Mouse (Mus musculus): ENCODE measurements around the gene Kifc5b. TPM values are rescaled to one million over a fixed set of nuclear protein-coding genes. Genes with fewer than 3 reads are reported as not detected.

The Kifc5b gene
- polyA plus RNA-seq, 1 experiment, result 1.5 TPM

DNA sequence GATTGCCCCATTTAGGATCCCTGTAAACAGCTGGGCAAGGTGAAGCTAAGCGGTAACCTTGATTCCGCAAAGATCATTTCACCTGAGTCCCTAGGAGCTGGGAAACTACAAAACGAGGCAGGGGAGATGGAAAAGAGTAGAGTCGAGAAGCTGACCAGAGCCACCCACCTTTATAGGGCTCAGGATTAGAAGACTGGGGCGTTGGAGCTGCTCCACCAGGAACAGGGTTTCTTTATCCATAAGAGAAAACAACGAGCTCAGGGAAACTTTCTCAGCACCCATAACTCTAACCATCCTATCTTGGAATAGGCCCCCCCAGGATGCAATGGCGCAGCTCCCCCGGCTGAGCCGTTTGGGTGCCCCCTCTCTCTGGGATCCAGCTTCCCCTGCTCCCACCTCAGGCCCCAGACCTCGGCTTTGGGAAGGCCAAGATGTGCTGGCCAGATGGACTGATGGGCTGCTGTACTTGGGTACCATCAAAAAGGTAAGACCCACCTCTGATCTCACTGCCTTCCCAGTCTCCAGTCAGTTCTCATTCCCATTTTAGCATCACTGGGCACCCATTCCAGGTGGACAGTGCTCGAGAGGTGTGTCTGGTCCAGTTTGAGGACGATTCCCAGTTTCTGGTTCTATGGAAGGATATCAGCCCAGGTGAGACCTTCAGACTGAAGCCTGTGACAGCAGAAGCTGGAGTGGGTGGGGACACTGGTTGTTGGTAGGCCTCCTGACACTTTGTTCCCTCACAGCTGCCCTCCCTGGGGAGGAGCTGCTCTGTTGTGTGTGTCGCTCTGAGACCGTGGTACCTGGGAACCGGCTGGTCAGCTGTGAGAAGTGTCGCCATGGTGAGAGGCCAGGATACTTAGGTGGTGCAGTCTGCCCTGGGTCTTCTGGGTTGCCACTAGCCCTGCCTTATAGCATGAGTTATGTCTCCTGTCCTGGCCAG is 17.3 kb downstream of the Kifc5b start:
- peaks cover 12% of the 10 kb centered on the region for H3K4me1 ChIP-seq (ENCODE audit: control insufficient read depth, insufficient read depth, low read length)
- WGBS, result 77% methylated on average over 16 of the region's 16 CpGs
- peak overlapping the region; percentile 79 for H3K4me3 ChIP-seq (ENCODE audit: insufficient read depth, low read depth, low read length)
- DNase-seq, result no peak
- no peaks in the 10 kb centered on the region for H3K27me3 ChIP-seq (replicated peaks; ENCODE audit: control insufficient read depth, insufficient read depth, low read length)
- TF ChIP-seq CTCF (conservative IDR thresholded peaks at IDR 0.05; ENCODE audit: insufficient read depth, insufficient read length, low read depth, low read length) (no peak), POLR2A (IDR thresholded peaks at IDR 0.05; ENCODE audit: low read depth, low read length) (no peak)
- H3K27ac ChIP-seq (ENCODE audit: insufficient read depth, low read depth, low read length), result no peak overlapping the region
- H3K36me3 ChIP-seq (ENCODE audit: control insufficient read depth, insufficient read depth, low read length), result no peaks in the 10 kb centered on the region

DNA sequence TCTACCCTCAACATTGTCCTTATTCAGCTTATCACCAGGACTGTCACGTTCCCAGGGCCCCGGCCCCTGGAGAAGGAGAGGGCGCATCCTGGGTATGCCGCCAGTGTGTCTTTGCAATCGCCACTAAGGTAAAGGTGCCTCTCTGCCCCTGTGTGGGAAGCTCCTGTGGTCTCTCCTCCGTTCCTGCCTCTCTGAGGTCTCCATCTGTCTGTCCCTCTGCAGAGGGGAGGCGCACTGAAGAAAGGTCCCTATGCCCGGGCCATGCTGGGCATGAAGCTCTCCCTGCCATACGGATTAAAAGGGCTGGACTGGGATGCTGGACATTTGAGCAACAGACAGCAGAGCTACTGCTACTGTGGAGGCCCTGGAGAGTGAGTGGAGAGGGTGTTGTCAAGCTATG is 18.1 kb downstream of the Kifc5b start:
- H3K4me3 ChIP-seq (ENCODE audit: insufficient read depth, low read depth, low read length), result no peak overlapping the region
- no peak for DNase-seq
- TF ChIP-seq POLR2A (IDR thresholded peaks at IDR 0.05; ENCODE audit: low read depth, low read length), result no peak
- TF ChIP-seq CTCF (conservative IDR thresholded peaks at IDR 0.05; ENCODE audit: insufficient read depth, insufficient read length, low read depth, low read length), result no peak
- no peak overlapping the region for H3K27ac ChIP-seq (ENCODE audit: insufficient read depth, low read depth, low read length)
- peaks cover 13% of the 10 kb centered on the region for H3K4me1 ChIP-seq (ENCODE audit: control insufficient read depth, insufficient read depth, low read length)
- no peaks in the 10 kb centered on the region for H3K36me3 ChIP-seq (ENCODE audit: control insufficient read depth, insufficient read depth, low read length)
- no peaks in the 10 kb centered on the region for H3K27me3 ChIP-seq (replicated peaks; ENCODE audit: control insufficient read depth, insufficient read depth, low read length)
- WGBS, result 93% methylated on average over 9 of the region's 9 CpGs

DNA sequence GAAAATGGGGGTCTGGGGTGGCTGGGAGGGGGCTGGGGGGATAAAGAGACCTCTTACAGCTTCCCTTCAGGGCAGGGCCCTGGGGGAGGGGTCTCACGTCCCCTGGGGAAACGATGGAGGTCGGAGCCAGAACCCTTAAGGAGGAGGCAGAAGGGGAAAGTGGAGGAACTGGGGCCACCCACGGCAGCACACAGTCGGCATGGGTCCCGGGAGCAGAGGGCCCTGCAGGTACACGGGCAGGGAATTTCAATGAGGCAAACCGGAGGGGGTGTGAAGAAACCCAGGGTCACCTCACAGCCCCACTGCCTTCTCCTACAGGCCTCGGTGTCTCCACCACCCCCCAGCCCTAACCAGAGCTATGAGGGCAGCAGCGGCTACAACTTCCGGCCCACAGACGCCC is 19.6 kb downstream of the Kifc5b start:
- no peaks in the 10 kb centered on the region for H3K27me3 ChIP-seq (replicated peaks; ENCODE audit: control insufficient read depth, insufficient read depth, low read length)
- DNase-seq, result no peak
- WGBS, result 82% methylated on average over 12 of the region's 12 CpGs
- H3K4me3 ChIP-seq (ENCODE audit: insufficient read depth, low read depth, low read length), result no peak overlapping the region
- peaks cover 15% of the 10 kb centered on the region for H3K4me1 ChIP-seq (ENCODE audit: control insufficient read depth, insufficient read depth, low read length)
- no peaks in the 10 kb centered on the region for H3K36me3 ChIP-seq (ENCODE audit: control insufficient read depth, insufficient read depth, low read length)
- TF ChIP-seq CTCF (conservative IDR thresholded peaks at IDR 0.05; ENCODE audit: insufficient read depth, insufficient read length, low read depth, low read length) (no peak), POLR2A (IDR thresholded peaks at IDR 0.05; ENCODE audit: low read depth, low read length) (no peak)
- H3K27ac ChIP-seq (ENCODE audit: insufficient read depth, low read depth, low read length), result no peak overlapping the region

DNA sequence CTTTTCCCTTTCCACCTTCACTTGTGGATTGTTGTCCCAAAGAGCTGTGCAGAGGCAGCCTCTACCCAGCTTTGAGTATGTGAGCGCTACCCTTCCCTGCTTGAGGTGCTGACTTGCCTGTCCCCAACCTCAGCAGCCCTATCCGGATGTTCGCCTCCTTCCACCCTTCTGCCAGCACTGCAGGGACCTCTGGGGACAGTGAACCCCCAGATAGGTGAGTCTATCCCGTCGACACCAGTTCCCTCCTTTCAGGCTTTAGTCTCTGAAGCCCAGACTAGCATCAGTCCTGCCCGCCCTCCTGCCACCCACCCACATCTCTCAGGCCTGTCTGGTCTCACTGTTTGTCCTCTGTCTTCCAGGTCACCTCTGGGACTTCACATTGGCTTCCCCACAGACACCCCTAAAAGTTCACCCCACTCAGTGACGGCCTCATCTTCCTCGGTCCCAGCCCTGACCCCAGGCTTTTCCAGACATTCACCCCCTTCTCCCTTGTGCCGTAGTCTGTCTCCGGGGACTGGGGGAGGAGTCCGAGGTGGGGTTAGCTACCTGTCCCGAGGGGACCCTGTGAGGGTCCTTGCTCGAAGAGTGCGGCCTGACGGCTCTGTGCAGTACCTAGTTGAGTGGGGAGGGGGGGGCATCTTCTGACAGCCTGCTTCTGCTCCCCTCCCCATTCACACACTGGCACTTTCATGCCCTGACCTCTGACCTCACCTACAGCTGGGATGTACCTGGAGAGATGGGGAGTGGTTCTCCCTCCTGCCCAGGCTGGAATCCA is 20.2 kb downstream of the Kifc5b start:
- Histone ChIP-seq H3K27ac (ENCODE audit: insufficient read depth, low read depth, low read length) (no peak overlapping the region), H3K36me3 (ENCODE audit: control insufficient read depth, insufficient read depth, low read length) (no peaks in the 10 kb centered on the region), H3K4me3 (ENCODE audit: insufficient read depth, low read depth, low read length) (no peak overlapping the region), H3K27me3 (replicated peaks; ENCODE audit: control insufficient read depth, insufficient read depth, low read length) (no peaks in the 10 kb centered on the region), H3K4me1 (ENCODE audit: control insufficient read depth, insufficient read depth, low read length) (peaks cover 15% of the 10 kb centered on the region)
- WGBS, result 85% methylated on average over 15 of the region's 15 CpGs
- DNase-seq, result no peak
- no peak for TF ChIP-seq POLR2A (IDR thresholded peaks at IDR 0.05; ENCODE audit: low read depth, low read length)
- no peak for TF ChIP-seq CTCF (conservative IDR thresholded peaks at IDR 0.05; ENCODE audit: insufficient read depth, insufficient read length, low read depth, low read length)

DNA sequence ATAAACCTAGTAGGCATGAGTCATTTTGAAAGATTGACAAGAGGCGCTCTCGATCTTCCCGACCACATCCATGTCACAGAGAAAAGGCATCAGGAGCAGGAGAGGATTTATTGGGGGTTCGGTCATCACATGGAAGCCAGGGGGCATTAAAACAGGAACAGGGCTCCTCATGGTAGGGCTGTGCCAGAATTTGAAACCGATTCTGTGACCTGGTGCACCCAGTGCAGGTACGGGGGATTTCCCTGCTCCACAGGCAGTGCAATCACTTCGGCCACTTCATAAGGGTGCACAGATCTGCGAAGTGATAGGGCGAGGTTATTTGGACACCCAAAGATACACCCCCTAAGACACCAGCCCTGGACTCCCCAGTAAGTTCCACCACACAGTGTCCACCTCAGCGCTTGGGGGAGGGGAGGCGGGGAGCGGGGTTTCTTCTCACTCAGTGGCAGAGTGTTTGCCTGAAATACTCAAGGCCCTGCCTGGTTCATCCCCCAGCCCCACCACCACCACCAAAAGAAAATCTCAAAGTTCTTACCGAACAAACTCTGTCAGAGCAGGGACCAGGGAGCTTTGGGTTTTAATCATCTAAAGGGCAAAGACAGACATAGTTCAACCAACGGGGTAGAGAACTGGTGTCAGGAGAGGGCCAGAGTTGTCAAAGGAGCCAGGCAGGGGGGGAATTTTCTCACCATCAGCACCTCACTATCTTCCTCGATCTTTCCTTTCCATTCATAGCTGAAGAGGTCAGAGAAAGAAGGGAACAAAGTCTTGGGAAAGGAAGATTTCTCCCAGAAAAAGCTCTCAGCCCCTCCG is 21.2 kb downstream of the Kifc5b start:
- no peaks in the 10 kb centered on the region for H3K36me3 ChIP-seq (ENCODE audit: control insufficient read depth, insufficient read depth, low read length)
- H3K27me3 ChIP-seq (replicated peaks; ENCODE audit: control insufficient read depth, insufficient read depth, low read length), result no peaks in the 10 kb centered on the region
- peak overlapping the region; percentile 72 for H3K27ac ChIP-seq (ENCODE audit: insufficient read depth, low read depth, low read length)
- no peak for DNase-seq
- WGBS, result 41% methylated on average over 16 of the region's 16 CpGs
- no peak for TF ChIP-seq POLR2A (IDR thresholded peaks at IDR 0.05; ENCODE audit: low read depth, low read length)
- no peak for TF ChIP-seq CTCF (conservative IDR thresholded peaks at IDR 0.05; ENCODE audit: insufficient read depth, insufficient read length, low read depth, low read length)
- H3K4me3 ChIP-seq (ENCODE audit: insufficient read depth, low read depth, low read length), result peak overlapping the region; percentile 53
- peaks cover 15% of the 10 kb centered on the region for H3K4me1 ChIP-seq (ENCODE audit: control insufficient read depth, insufficient read depth, low read length)

DNA sequence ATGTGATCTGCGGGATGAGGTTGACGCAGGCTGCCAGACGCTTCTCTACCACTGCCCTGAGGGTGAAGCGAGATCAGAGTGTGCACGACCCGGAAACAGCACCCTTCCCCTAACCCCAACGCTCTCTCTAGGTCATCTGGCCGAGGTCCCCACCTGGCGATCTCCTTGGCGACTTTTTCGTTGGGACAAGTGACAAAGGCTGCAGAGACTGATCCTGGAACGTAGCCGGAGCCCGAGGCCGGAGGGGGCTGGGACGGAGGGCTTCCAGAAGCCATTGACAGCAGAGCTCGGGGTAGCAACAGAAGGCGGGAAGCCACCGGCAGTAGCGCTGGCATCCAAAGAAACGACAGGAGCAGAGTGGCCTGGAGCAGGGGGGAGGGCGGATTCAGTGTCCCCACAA is 21.8 kb downstream of the Kifc5b start:
- WGBS, result under 1% methylated on average over 22 of the region's 22 CpGs
- Histone ChIP-seq H3K4me1 (ENCODE audit: control insufficient read depth, insufficient read depth, low read length) (peaks cover 14% of the 10 kb centered on the region), H3K27me3 (replicated peaks; ENCODE audit: control insufficient read depth, insufficient read depth, low read length) (no peaks in the 10 kb centered on the region), H3K27ac (ENCODE audit: insufficient read depth, low read depth, low read length) (peak overlapping the region; percentile 72), H3K36me3 (ENCODE audit: control insufficient read depth, insufficient read depth, low read length) (no peaks in the 10 kb centered on the region), H3K4me3 (ENCODE audit: insufficient read depth, low read depth, low read length) (peak overlapping the region; percentile 53)
- no peak for DNase-seq
- TF ChIP-seq CTCF (conservative IDR thresholded peaks at IDR 0.05; ENCODE audit: insufficient read depth, insufficient read length, low read depth, low read length) (no peak), POLR2A (IDR thresholded peaks at IDR 0.05; ENCODE audit: low read depth, low read length) (no peak)
